Mouse (Mus musculus): Measurements from ENCODE around the gene B430305J03Rik.

Gene B430305J03Rik

DNA sequence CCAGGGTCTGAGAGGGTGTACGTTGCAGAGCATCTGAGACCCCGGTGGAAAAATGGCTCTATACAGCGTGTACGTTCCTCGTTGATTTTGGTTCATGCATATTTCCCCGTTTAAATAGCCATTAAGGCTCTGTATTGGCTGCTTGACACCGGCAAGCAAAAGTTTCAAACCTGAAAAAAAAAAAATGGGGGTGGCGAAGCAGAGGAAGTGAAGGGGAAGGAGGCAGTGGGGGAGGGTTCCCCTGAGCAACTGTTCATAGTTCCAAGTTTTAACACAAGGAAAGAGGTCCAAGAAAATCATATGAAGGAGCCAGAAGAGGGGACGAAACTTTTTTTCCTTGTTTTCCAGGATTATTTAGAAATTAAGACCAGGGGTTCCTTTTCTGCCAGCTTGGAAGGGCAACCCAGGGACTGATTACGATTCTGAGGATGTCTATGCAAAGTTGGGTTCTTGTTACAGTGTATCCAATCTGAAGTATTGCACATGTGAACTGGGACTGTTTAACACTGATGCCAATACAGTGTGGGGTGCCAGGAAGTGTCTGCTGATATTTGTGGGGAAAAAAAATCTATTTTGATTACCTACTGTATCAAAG is at the start of gene B430305J03Rik:
TSS of gene B430305J03Rik (minus strand) at position 173 of the 595 bp plus-strand sequence.
- TF ChIP-seq GATA4 (IDR thresholded peaks at IDR 0.05; ENCODE audit: insufficient replicate concordance, low read length): no peak

DNA sequence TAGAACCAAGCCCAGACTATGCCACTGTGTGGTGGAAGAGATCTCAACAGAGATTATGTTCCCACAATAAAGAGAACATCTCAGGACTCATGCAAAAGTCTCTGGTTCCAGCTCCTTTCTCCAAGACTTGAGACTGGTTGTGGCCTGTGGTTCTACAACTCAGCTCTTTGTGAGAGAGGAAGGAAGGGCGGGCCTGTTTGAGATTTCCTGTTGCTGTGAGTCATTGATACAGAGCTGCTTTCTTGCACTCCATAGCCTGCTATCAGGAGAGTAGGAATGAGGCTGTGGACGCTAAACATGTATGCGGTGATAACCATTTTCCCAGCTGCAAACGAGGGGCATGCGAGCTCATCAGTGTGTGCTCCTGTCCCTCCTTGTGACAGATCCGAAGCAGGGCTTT is 43.9 kb upstream of the B430305J03Rik start:
- TF ChIP-seq GATA4 (IDR thresholded peaks at IDR 0.05; ENCODE audit: insufficient replicate concordance, low read length): peak; percentile 26; the same call in 1 of the 2 replicates

- no peak for TF ChIP-seq GATA4 (IDR thresholded peaks at IDR 0.05; ENCODE audit: insufficient replicate concordance, low read length)
Measured at GRCm38 (mm10) chr3:61406921-61407320, 41.2 kb upstream of the B430305J03Rik start.

GRCm38 (mm10) chr3:61400823-61401387 is 35.2 kb upstream of the B430305J03Rik start:
- no peak for TF ChIP-seq GATA4 (IDR thresholded peaks at IDR 0.05; ENCODE audit: insufficient replicate concordance, low read length)

DNA sequence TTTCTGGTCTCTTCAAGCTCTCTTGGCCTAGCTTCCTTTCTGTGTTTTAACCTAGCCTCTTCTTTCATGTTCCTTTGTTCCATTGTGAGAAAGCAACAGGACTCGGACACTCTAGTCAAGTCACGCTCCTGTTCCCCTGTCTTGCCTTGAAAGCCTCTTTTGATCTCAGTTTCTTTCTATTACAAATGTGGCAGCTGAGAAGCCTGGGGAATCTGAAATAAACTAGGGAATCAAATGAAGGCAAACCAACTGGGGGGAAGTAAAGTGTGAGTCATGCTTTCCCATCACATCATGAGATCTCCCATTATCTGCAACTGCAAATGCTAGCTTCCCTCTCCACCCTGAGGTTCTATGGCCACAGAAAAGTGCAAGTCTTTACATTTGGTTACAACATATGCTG is 31.0 kb upstream of the B430305J03Rik start:
- no peak for TF ChIP-seq GATA4 (IDR thresholded peaks at IDR 0.05; ENCODE audit: insufficient replicate concordance, low read length)

GRCm38 (mm10) chr3:61395382-61395781 is 29.6 kb upstream of the B430305J03Rik start:
- no peak for TF ChIP-seq GATA4 (IDR thresholded peaks at IDR 0.05; ENCODE audit: insufficient replicate concordance, low read length)

DNA sequence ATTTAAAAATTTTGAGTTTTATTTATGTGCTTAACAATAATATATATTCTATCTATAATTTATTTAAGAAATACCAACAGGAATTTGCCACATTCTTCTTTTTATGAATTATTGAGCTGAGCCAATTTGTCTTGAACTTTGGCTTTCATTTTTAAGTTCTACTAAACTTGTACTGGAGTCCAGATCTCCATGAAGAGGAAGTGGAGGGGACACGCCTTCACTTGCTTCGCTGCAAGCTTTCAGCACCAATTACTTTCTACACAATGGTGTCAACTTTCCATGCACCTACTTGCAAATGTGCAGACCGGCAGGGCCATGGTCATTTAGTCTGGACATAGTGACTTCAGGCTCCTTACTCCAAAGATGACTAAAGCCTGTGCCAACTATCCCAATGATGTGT is 27.8 kb upstream of the B430305J03Rik start:
- TF ChIP-seq GATA4 (IDR thresholded peaks at IDR 0.05; ENCODE audit: insufficient replicate concordance, low read length): no peak

- TF ChIP-seq GATA4 (IDR thresholded peaks at IDR 0.05; ENCODE audit: insufficient replicate concordance, low read length): no peak
Measured at GRCm38 (mm10) chr3:61392881-61393280, 27.1 kb upstream of the B430305J03Rik start.

GRCm38 (mm10) chr3:61391564-61391963 is 25.8 kb upstream of the B430305J03Rik start:
- no peak for TF ChIP-seq GATA4 (IDR thresholded peaks at IDR 0.05; ENCODE audit: insufficient replicate concordance, low read length)

- TF ChIP-seq GATA4 (IDR thresholded peaks at IDR 0.05; ENCODE audit: insufficient replicate concordance, low read length): no peak
Measured at GRCm38 (mm10) chr3:61386368-61386767, 20.6 kb upstream of the B430305J03Rik start.

DNA sequence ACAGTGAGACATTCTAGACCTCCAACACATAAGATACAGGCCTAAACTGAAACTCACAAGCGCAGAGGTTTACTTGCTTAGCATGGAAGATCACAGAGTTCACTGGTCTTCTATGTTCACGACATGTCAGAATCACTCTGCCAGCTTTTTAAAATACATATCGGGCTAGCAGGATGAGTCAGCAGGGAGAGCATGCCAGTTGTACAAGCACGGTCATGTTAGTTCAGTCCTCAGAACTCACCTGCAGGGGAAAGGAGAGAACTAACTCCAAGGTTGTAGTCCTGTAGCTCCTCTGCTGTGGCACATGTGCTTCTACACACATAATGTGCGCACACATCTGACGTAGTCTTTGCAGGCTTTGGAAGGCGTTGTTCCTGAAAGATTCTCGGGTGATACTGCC is 10.2 kb upstream of the B430305J03Rik start:
- no peak for TF ChIP-seq GATA4 (IDR thresholded peaks at IDR 0.05; ENCODE audit: insufficient replicate concordance, low read length)

GRCm38 (mm10) chr3:61368446-61368845 is 2.7 kb upstream of the B430305J03Rik start:
- TF ChIP-seq GATA4 (IDR thresholded peaks at IDR 0.05; ENCODE audit: insufficient replicate concordance, low read length): no peak

DNA sequence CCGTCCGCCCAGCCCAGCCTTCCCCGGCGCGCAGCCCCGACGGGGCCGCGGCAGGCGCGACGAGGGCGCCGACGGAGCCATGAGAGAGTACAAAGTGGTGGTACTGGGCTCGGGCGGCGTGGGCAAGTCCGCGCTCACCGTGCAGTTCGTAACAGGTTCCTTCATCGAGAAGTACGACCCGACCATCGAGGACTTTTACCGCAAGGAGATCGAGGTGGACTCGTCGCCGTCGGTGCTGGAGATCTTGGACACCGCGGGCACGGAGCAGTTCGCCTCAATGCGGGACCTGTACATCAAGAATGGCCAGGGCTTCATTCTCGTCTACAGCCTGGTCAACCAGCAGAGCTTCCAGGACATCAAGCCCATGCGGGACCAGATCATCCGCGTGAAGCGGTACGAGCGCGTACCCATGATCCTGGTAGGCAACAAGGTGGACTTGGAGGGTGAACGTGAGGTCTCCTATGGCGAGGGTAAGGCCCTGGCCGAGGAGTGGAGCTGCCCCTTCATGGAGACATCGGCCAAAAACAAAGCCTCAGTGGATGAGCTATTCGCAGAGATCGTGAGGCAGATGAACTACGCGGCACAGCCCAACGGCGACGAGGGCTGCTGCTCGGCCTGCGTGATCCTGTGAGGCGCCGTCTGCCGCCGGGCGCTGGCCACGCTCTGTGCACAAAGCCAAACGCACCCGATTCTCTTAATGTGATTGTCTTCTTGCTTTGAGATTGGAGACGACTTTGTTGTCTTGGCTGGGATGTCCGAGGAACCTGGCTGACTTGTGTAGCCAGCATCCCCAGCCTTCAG is 573 bp downstream of the B430305J03Rik start:
- no peak for TF ChIP-seq GATA4 (IDR thresholded peaks at IDR 0.05; ENCODE audit: insufficient replicate concordance, low read length)

DNA sequence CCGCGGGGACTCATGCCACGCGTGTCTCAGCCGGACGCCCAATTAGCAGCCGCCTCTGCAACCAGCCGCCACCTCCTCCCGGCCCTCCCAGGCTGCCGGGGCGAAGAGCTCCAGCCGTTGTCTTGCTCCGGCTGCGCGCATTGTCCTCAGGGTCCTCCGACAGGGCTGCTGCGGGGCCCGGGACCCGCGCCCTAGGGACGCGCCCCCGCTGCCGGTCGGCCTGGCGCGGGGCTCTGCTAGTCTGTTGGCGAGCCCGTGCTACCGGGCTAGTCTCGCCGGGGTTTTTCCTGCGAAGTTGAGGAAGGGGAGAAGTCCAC is 1.1 kb downstream of the B430305J03Rik start:
- no peak for TF ChIP-seq GATA4 (IDR thresholded peaks at IDR 0.05; ENCODE audit: insufficient replicate concordance, low read length)

DNA sequence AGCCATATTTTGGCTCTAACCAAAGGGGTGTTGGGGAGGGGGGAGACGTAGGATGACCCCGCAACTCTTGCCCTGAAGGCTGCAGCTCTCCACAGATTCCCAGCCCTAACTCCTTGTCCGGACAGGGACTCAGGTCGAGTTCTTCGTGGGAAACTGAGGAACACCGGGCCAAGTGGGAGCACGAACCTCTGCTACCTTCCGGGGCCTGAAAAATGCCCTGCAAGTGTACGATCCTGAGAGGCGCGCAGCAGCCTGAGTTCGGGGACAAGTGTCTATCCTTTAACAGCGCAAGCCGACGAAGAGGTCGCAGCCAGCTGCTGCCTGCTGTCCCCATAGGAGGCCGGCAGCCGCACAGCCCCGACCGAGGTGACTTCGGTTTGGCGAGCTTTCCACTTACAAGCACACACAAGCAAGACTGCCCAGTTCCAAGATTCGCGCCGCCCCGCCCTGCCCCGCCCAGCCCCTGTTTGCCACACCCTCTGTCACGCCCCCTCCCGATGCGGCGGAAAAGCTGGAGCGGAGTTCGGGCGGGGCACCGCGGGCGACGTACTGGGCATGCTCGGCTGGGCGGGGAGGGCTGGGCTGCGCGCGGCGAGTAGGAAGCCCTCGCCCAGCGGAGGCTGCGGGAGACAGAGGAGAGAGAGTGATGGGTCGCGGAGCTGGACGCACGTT is 1.6 kb downstream of the B430305J03Rik start:
- TF ChIP-seq GATA4 (IDR thresholded peaks at IDR 0.05; ENCODE audit: insufficient replicate concordance, low read length): no peak

Measured in liver, adult (tissue).